Mouse (Mus musculus) bone marrow macrophage, adult 2 months (primary cell): ENCODE results near the gene Slc3a1. TPM values are rescaled to one million over a fixed set of nuclear protein-coding genes. Genes with fewer than 3 reads are reported as not detected.

ENCODE experiments used
- H3K27ac ChIP-seq: 2 replicates; pipeline ENCODE4 v1.5.1; 2012; ENCODE audit warnings: low read depth, low read length; ENCODE audit not compliant: insufficient read depth
- H3K4me1 ChIP-seq: 2 replicates; pipeline ENCODE4 v1.6.1; 2012; ENCODE audit warnings: low read length; ENCODE audit not compliant: control insufficient read depth, insufficient read depth
- H3K4me3 ChIP-seq: 2 replicates; pipeline ENCODE4 v1.5.1; 2012; ENCODE audit warnings: mild to moderate bottlenecking, low read length, moderate library complexity; ENCODE audit not compliant: insufficient read depth
- CTCF ChIP-seq: IDR thresholded peaks from 2 replicates; pipeline ENCODE4 v1.5.1; 2012; ENCODE audit warnings: low read depth, mild to moderate bottlenecking, low read length, moderate library complexity
- POLR2A ChIP-seq: IDR thresholded peaks from 2 replicates; pipeline ENCODE4 v1.6.1; 2012; ENCODE audit warnings: mild to moderate bottlenecking, low read depth, low read length, borderline replicate concordance
- polyA plus RNA-seq: library from polyadenylated mRNA; stranded (reverse); fragments of >200 nt; gene quantifications from 2 replicates; pipeline ENCODE4 v1.2.4, GENCODE M21; 2012; ENCODE audit not compliant: missing spikeins, insufficient read depth, insufficient read length

The Slc3a1 gene
- polyA plus RNA-seq = 0.32 TPM in 1 of 2 replicates, not detected in the other

DNA sequence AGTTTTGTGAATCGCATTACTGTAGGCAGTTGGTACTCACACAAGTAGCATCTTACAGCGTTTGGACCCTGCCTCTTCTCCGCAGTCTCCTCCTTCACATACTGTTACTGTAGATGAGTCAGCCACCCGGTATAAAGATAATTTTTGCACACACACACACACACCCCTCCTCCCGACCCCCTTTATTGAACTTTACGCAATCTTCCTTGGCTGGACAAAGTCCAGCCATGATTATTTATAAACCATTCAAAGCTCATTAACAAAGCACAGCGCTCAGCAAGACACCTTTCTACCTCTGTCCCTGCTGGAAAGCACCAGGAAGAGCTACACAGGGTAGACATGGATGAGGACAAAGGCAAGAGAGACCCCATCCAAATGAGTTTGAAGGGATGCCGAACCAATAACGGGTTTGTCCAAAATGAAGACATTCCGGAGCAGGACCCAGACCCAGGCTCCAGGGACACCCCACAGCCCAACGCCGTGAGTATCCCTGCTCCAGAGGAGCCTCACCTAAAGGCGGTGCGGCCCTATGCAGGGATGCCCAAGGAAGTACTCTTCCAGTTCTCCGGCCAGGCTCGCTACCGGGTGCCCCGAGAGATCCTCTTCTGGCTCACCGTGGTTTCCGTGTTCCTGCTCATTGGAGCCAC, at the start of gene Slc3a1:
TSS of gene Slc3a1 (plus strand) at position 284 of the 647 bp plus-strand sequence.
- H3K4me1 ChIP-seq = no peaks in the 10 kb centered on the region
- no peak within 1 kb of the TSS for H3K4me3 ChIP-seq
- TF ChIP-seq CTCF = no peak
- no peak for TF ChIP-seq POLR2A
- no peak within 1 kb of the TSS for H3K27ac ChIP-seq

DNA sequence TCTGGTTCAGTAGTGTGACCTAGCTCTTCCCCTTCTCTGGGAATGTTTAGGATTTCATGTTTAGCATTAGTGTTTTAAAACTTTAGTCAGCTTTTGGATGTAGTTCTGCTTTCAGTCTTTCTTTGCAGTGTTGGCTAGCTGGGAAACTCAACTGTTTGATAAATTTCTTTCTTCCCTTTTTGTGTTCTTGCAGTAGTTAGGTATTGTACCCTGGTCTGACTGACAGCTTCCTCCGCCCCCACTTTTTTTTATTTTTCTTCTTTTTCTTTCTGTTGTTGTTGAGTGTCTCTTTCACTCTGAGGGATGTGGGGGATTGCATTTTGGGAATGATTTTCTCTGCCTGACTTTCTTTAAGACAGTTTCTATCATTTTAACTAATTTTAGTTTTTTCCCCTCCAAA, 46.5 kb upstream of the Slc3a1 start:
- no peak overlapping the region for H3K27ac ChIP-seq
- TF ChIP-seq CTCF (no peak), POLR2A (no peak)
- H3K4me1 ChIP-seq = peaks cover 6% of the 10 kb centered on the region; the same call in 1 of the 2 replicates
- H3K4me3 ChIP-seq = no peak overlapping the region

DNA sequence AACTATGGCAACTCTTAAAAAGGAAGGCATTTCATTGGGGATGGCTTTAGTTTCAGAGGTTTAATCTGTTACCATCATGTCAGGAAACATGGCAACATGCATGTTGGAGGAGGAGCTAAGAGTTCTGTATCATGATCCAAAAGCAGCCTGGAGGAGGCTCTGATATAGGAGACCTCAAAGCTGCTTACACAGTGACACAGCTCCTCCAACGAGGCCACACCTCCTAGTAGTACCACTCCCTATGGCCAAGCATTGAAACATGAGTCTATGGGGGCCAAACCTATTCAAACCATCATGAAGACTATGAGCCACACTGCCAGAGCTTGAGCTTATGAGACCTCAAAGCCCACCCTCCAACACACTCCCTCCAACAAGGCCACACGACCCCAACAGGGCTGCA, 45.4 kb upstream of the Slc3a1 start:
- no peak for TF ChIP-seq POLR2A
- no peak for TF ChIP-seq CTCF
- Histone ChIP-seq H3K4me1 (peaks cover 6% of the 10 kb centered on the region; the same call in 1 of the 2 replicates), H3K4me3 (no peak overlapping the region), H3K27ac (no peak overlapping the region)

DNA sequence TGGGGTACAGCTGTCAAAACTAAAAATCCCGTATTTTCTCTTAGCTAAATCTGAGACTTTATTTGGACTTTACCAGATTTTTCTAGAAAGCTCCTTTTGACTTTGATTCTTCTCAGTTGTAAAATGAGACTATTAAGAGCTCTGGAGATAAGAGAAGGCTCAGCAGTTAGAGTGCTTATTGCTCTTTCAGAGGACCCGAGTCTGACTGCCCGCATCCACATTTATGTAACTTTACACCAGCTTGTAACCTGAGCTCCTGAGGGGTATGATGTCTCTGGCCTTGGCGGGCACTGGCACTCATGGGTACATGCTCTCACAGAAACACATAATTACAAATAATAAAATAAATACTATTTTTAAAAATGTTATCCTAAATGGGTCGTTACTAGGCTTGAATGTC, 41.8 kb upstream of the Slc3a1 start:
- Histone ChIP-seq H3K4me3 (no peak overlapping the region), H3K27ac (no peak overlapping the region), H3K4me1 (peaks cover 2% of the 10 kb centered on the region; the same call in 1 of the 2 replicates)
- TF ChIP-seq POLR2A = no peak
- TF ChIP-seq CTCF = no peak

DNA sequence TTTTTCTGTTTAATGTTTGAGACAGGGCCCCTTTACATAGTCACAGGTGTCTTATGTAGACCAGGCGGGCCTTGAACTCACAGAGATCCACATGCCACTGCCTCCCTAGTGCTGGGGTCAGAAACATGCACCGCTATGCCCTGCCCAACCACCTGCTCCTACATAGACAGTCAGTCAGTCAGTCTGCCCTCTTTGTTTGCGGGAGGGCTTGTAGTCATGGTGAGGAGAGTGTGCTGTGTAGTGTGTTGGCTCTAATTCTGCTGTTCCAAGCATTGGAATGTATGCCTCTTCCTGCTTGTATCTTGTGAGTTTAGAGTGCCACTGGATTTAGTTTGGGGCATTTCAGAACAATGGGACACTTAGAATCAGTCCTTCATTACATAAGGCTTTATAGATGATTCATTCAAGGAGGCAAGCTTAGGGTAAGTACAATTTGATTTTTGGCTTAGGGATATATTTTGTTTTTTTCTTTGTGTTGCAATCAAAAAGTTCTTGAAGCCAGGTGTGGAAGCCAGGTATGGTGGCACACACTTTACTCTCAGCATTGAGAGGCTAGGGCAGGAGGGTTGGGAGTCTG, 40.3 kb upstream of the Slc3a1 start:
- Histone ChIP-seq H3K4me1 (no peaks in the 10 kb centered on the region; the same call in 1 of the 2 replicates), H3K4me3 (no peak overlapping the region), H3K27ac (no peak overlapping the region)
- no peak for TF ChIP-seq CTCF
- no peak for TF ChIP-seq POLR2A

DNA sequence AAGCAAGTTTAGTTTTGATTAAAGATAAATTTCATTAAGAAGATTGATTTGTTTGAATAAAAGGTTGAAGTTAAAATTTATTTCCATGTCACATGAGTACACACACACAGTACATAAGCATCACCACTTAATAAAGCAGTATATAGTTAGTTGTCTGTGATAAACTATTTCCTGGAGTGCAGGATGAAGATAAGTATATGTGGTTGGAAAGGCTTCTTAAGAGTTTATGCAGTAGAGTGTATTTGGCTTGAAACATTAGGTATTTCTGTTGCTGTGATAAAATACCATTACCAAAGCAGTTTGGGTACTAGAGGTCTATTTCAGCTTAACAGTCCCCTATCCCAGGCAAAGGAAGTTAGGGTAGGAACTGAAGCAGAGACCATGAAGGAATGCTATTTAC, 39.7 kb upstream of the Slc3a1 start:
- Histone ChIP-seq H3K4me1 (no peaks in the 10 kb centered on the region; the same call in 1 of the 2 replicates), H3K4me3 (no peak overlapping the region), H3K27ac (no peak overlapping the region)
- no peak for TF ChIP-seq POLR2A
- TF ChIP-seq CTCF = no peak

DNA sequence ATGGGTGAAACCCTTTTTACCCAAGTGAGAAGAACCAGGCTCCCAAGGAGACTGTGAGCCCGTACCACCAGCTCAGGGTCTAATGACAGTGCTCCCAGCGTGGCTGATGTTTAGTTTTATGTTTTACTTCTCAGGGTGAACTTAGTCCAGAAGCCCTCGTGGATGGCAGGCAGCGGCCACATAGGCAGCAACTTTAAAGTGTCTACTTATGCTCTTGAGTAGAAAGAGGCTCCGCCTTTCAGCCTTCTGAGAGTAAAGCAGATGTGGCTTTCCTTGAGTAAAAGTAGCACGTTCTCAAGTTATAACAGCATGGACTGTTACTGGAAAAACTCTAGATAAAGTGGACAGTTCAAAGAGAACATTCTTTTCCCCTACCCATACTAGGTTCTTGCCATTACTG, 32.3 kb upstream of the Slc3a1 start:
- Histone ChIP-seq H3K27ac (no peak overlapping the region), H3K4me3 (no peak overlapping the region), H3K4me1 (no peaks in the 10 kb centered on the region)
- no peak for TF ChIP-seq POLR2A
- TF ChIP-seq CTCF = no peak

DNA sequence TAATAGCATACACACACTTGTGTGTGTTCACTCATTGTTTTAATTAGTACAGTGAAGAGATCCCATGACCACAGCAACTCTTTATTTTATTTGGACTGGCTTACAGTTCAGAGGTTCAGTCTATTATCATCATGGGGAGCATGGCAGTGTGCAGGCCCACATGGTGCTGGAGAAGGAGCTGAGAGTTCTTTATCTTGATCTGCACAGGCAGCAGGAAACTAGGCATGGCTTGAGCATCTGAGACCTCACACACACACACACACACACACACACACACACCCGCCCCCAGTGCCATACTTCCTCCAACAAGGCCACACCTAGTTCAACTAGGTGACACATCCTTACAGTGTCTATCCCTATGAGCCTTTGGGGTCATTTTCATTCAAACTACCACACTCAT, 30.5 kb upstream of the Slc3a1 start:
- no peak overlapping the region for H3K4me3 ChIP-seq
- no peak overlapping the region for H3K27ac ChIP-seq
- TF ChIP-seq POLR2A (no peak), CTCF (no peak)
- H3K4me1 ChIP-seq = no peaks in the 10 kb centered on the region

DNA sequence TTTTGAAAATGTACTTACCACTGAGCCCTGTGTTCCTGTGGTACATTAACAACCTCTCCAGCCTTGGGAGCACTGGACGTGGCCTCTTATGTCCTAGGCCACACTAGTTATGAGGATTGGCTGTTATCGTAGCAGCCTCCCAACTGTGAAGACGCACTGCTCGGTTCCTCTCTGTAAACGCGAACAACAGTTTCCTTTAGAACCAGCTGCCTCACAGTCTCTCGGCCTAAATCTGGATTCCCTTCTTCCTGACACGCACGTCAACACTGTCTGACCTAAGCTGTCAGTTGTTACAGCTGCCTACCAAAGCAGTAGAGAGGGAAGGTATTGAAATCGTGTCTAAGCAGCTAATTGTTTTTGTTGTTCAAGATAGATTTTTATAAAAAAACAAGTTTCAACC, 28.5 kb upstream of the Slc3a1 start:
- Histone ChIP-seq H3K4me3 (no peak overlapping the region), H3K27ac (no peak overlapping the region), H3K4me1 (no peaks in the 10 kb centered on the region)
- TF ChIP-seq CTCF (no peak), POLR2A (no peak)

DNA sequence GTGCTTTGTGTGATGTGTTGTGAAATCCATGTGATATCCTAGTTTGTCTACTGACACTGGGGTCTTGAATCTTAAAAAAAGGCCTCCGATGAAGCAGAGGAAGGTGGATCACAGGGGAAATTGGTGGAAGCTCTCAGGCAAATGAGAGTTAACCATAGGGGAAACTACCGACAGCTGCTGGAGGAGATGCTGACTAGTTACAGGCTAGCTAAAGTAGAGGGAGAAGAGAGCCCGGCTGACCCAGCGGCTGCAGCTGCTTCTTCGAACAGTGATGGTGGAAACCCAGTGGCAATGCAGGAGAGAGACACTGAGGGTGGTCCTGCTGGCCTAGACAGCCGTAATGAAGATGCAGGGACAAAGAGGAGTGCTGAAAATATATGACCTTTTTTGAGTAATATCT, 14.7 kb upstream of the Slc3a1 start:
- TF ChIP-seq POLR2A = no peak
- TF ChIP-seq CTCF = no peak
- no peak overlapping the region for H3K27ac ChIP-seq
- peaks cover 6% of the 10 kb centered on the region for H3K4me1 ChIP-seq
- no peak overlapping the region for H3K4me3 ChIP-seq

DNA sequence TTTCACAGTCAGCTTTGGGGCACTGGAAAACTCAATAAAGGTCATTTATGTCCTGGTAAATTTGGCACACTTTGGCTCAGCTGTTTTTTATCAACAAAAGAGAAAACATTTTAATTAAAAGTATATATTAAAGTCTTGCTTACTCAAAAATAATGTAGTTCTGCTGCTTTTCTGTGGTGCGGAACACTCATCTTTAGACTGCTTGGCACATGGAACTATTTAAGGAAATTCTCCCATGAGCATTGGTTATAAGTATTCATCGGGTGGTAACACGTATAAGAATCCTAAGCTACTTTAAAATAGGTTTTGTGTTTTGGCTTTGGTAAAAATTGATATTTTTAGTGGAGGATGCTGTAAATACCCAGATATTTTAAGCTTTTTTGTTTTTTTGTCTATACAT, 13.5 kb upstream of the Slc3a1 start:
- no peak overlapping the region for H3K27ac ChIP-seq
- TF ChIP-seq CTCF (no peak), POLR2A (no peak)

More for the DNA sequence above, 13.5 kb upstream of the Slc3a1 start:
- Histone ChIP-seq H3K4me3 (no peak overlapping the region), H3K4me1 (peaks cover 11% of the 10 kb centered on the region)
